ENCODE assay signal across 15 mouse cellular contexts in genomic region chr17:90599570-90600524, GRCm38 (mm10).
"Had no signal": no experiment of that assay in that cellular context is flagged by ENCODE, and none has a peak within 500 bp of the region (broad histone marks: within the 10 kb centered on the region; RNA-seq: fewer than 3 reads in every experiment).

No protein-coding gene starts in this region.

- DNase-seq: kidney, adult 11 months; kidney, postnatal 10 days; kidney, postnatal 4 days; left cerebral cortex, postnatal 4 days; lung, adult 2 months; lung, postnatal 10 days; lung, postnatal 4 days; right cerebral cortex, postnatal 4 days; spleen, adult 18-20 months; thymus, postnatal 36 days had no signal

- H3K9ac ChIP-seq: limb, embryonic 13.5 days; liver, embryonic 14.5 days; neural tube, embryonic 15.5 days had no signal

- H3K27me3 ChIP-seq: limb, embryonic 13.5 days; neural tube, embryonic 15.5 days had no signal

- H3K27ac ChIP-seq: layer of hippocampus, adult 2 months; limb, embryonic 13.5 days; liver, embryonic 14.5 days; neural tube, embryonic 15.5 days had no signal

- H3K4me3 ChIP-seq: layer of hippocampus, adult 2 months; limb, embryonic 13.5 days; myocyte; neural tube, embryonic 15.5 days had no signal

- H3K9me3 ChIP-seq: limb, embryonic 13.5 days; neural tube, embryonic 15.5 days had no signal

- H3K36me3 ChIP-seq: limb, embryonic 13.5 days had no signal

- H3K4me2 ChIP-seq: limb, embryonic 13.5 days; neural tube, embryonic 15.5 days had no signal
